Mouse (Mus musculus) urinary bladder, postnatal 25 days (tissue): ENCODE results near the gene Kcnq5.

Experiments used
- DNase-seq: peaks from one replicate; pipeline ENCODE4 v3.0.0; 2022; ENCODE audit warnings: low spot score

The Kcnq5 gene

DNA sequence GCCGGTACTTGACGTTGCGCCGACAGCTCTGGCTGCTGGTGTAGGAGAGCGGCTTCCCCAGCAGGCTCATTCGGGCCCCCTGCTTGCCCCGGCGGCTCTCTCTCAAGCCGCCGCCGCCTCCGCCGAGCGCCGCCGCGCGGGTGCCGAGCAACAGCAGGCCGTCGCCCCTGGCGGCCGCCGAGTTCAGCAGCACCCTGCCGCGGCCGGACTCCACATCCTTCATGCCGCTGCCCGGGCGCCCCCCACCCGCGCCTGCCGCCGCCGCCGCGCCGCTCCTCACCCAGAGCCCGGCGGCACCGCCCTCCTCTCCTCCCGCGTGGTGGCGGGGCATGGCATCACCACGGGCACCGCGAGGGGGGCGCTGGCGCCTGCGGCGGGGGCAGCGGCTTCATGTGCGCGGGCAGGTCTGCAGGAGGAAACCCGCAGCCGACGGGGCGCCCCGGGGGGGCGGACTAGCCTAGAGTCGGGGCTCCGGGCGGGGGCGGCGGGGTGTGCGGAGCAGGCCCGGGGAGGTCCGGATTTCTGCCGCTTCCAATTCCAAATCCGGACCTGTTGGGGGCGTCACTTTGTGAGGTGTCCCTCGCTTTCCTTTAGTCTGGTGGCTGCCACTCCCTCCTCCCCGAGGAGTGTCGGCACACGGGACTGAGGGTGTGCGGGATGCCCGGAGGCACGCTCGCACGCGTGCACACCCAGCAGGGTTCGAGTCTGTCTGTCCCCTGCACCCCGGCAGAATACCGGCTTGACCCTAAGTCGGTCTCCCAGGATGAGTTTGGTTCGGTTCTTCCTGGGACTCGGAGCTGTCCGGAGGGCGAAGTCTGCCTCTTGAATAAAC, at the start of gene Kcnq5:
TSS of gene Kcnq5 (minus strand) at position 692 of the 832 bp plus-strand sequence.
- peak; percentile 42 for DNase-seq

DNA sequence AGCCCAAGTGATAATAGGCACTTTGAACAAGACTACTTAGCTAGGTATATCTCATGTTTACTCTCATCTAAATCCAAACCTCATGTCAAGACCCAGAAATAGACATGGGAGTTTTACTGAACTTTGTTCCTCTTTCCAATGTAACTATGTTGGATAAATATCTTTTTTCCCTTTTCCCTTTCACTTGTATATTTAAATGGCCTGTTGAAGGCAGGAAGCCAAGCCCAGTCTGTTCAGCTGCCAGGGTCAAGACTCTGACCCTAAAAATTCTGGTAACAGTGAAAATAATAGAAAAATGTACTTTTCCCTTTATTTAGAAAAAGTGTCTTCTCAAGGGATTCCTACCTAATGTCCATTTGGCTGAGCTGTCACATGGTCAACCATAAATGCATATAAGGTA, 18.0 kb upstream of the Kcnq5 start:
- no peak for DNase-seq

DNA sequence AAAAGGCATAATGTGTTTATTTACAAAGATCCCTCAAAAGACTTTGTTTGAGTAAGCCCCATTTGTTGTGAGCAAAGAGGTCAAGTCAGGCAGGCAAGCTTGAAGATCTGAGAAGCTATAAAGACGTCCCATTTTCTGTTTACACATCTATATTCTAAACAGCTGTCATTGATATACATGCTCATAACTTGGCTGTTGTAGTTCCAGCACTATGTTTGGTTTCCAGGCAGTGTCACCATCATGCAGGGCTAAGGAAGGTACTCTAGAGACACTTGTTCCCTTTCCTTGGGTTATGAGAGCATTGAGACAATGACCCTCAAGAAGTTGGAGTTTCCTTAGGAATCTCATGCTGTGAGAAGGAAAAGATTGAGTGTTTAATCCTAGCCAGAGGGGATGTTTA, 17.6 kb upstream of the Kcnq5 start:
- no peak for DNase-seq

- no peak for DNase-seq
Observed at GRCm38 (mm10) chr1:21974040-21974439, 12.3 kb upstream of the Kcnq5 start.

DNA sequence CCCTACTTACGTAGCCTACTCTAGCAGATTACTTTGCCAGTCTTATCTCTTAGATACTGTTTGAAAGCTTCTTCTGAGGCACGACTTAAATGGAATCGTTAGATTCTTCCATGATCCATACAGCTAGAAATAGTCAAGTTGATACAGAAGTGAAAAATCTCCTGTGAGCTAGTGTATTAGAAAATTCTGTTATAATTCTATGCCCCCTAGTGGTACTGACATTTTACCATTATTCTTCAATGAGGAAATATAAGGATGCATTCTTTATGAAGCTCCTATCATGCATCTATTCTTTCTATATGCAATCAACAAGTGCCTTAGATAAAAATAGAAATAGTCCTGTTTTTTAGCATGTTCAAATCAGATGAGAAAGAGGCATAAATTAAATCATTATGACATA, 5.4 kb upstream of the Kcnq5 start:
- DNase-seq: no peak

- DNase-seq: no peak
Observed at GRCm38 (mm10) chr1:21962896-21963864, 1.4 kb upstream of the Kcnq5 start.

GRCm38 (mm10) chr1:21962083-21962471, 335 bp upstream of the Kcnq5 start:
- DNase-seq: peak; percentile 11

GRCm38 (mm10) chr1:21960421-21961250, 1.1 kb downstream of the Kcnq5 start:
- DNase-seq: peak; percentile 9

- no peak for DNase-seq
Observed at GRCm38 (mm10) chr1:21959648-21960285, 2.0 kb downstream of the Kcnq5 start.

GRCm38 (mm10) chr1:21958013-21958412, 3.7 kb downstream of the Kcnq5 start:
- no peak for DNase-seq

- no peak for DNase-seq
Observed at GRCm38 (mm10) chr1:21940831-21941230, 20.9 kb downstream of the Kcnq5 start.

DNA sequence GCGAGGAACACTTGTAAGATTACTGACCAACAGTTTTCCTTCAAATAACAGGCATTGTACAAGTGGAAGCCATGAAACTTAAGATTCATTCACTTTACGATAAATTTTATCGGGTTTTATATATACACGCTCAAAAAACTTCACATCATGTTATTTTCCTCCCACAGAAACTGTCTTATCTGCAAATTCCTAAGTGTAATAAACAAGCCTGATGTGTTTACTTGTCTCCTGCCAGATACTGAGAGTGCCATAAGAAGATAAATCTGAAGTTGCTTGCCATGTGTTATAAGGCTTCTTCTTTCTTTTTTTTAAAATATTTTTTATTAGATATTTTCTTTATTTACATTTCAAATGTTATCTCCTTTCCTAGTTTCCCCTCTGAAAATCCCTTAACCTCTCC, 34.6 kb downstream of the Kcnq5 start:
- DNase-seq: no peak

DNA sequence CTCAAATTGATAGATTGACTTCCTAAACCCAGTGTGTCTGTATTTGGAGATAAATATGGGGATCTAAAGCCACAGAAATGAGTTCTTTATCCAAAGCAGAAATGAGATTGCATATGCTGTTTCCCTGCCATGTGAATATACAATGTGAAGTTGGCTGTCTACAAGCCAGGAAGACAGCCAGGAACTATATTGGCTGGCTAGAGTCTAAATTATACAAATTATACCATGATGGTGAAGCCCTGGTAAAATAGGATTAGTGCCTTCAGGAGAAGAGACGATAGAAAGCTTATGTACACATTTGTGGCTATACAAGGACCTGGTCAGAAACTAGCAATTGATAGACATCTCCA, 38.5 kb downstream of the Kcnq5 start:
- DNase-seq: no peak

- no peak for DNase-seq
Observed at GRCm38 (mm10) chr1:21922578-21923292, 39.0 kb downstream of the Kcnq5 start.

GRCm38 (mm10) chr1:21919276-21919675, 42.5 kb downstream of the Kcnq5 start:
- DNase-seq: no peak

GRCm38 (mm10) chr1:21896067-21896719, 65.5 kb downstream of the Kcnq5 start:
- no peak for DNase-seq

GRCm38 (mm10) chr1:21883747-21884146, 78.0 kb downstream of the Kcnq5 start:
- no peak for DNase-seq

DNA sequence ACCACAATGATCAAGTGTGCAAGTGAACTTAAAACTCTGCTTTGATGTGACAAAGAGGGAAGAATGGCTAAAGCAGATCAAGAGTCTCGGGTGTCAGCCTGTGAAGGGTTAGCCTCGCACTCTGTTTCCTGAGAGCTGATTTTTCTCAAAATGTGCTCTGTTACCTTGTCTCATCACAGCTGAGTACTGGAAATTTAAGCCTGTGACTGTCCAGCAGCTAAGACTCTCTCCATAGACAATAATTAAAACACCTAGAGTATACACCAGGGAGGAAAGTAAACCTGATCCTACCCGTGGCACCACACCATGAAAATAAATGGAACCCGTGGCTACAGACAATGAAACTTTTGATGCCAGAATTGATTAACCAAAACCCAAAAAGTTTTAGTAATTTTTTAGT, 90.9 kb downstream of the Kcnq5 start:
- no peak for DNase-seq

DNA sequence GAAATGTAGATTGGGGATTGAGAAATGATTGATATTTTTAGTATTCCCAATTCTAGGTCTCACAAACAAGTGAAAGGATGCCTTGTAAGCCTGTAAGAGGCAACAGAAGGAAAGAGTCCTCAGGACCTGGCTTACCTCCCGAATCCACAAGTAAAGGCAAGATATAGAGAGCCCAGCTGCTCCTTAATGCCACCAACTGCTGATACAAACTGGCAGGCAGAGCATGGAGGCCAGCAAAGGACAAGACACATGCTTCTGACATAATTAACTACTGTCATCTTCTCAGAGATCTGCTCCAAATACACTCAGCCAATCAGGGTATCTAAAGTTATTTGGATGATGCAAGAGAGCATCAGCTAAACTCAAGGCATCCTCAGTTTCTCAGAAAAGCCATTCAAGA, 93.3 kb downstream of the Kcnq5 start:
- no peak for DNase-seq

DNA sequence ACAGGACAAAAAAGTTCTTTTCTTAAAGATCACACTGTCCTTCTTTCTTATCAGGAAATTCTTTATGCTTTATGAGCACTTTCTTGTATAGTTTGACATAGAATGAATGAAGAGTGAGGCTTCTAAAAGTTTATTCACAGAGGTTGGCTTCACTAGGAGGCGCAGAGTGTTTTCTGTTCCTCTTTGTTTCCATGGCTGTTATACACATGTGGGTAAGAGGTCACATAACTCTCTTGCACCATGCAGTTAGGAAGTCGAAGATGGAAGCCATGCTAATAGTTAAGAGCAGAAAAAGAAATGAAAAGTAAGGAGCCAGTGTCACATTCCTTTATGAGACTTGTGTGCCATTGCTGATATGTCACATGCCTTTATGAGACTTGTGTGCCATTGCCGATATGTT, 105.3 kb downstream of the Kcnq5 start:
- no peak for DNase-seq
